Mouse (Mus musculus) E14TG2a.4 (cell line): ENCODE measurements around the gene Tmc8.

Experiments
- H3K27me3 ChIP-seq: 2 replicates; pipeline ENCODE4 v1.6.1; 2014; ENCODE audit warnings: low read length, control low read depth; ENCODE audit not compliant: insufficient read depth
- H3K36me3 ChIP-seq: 2 replicates; pipeline ENCODE4 v1.6.1; 2014; ENCODE audit warnings: low read length, control low read depth; ENCODE audit not compliant: insufficient read depth
- H3K4me1 ChIP-seq: replicated peaks from 2 replicates; pipeline ENCODE4 v1.6.1; 2014; ENCODE audit warnings: low read depth, low read length, control low read depth
- H3K4me3 ChIP-seq: replicated peaks from 2 replicates; pipeline ENCODE4 v1.5.1; 2014; ENCODE audit warnings: mild to moderate bottlenecking, low read length
- H3K9me3 ChIP-seq: 2 replicates; pipeline ENCODE4 v1.6.1; 2014; ENCODE audit warnings: low read length, control low read depth
- CTCF ChIP-seq: conservative IDR thresholded peaks from 2 replicates; pipeline ENCODE4 v1.5.1; 2014; ENCODE audit warnings: low read length
- NANOG ChIP-seq: IDR thresholded peaks from 2 replicates; pipeline ENCODE4 v1.6.1; 2014; ENCODE audit warnings: borderline replicate concordance, low read length, mixed read lengths
- POU5F1 ChIP-seq: IDR thresholded peaks from 2 replicates; pipeline ENCODE4 v1.6.1; 2014; ENCODE audit warnings: low read length, borderline replicate concordance

Gene Tmc8

GRCm38 (mm10) chr11:117796954-117797353, 15.1 kb downstream of the Tmc8 start:
- H3K36me3 ChIP-seq, result no peaks in the 10 kb centered on the region

GRCm38 (mm10) chr11:117797511-117798159, 15.8 kb downstream of the Tmc8 start, which contains the start of gene 6030468B19Rik:
6030468B19Rik (plus strand) TSS chr11:117797660.
- H3K36me3 ChIP-seq, result no peaks in the 10 kb centered on the region
- H3K9me3 ChIP-seq, result no peaks in the 10 kb centered on the region
- TF ChIP-seq NANOG (no peak), POU5F1 (no peak), CTCF (no peak)
- H3K4me3 ChIP-seq, result no peak within 1 kb of the TSS
- peaks cover 43% of the 10 kb centered on the region for H3K4me1 ChIP-seq
- peaks cover 16% of the 10 kb centered on the region; the same call in 1 of the 2 replicates for H3K27me3 ChIP-seq

More at GRCm38 (mm10) chr11:117796954-117797353, 15.1 kb downstream of the Tmc8 start:
- Histone ChIP-seq H3K4me1 (peaks cover 50% of the 10 kb centered on the region), H3K9me3 (no peaks in the 10 kb centered on the region), H3K4me3 (no peak overlapping the region), H3K27me3 (peaks cover 16% of the 10 kb centered on the region; the same call in 1 of the 2 replicates)
- TF ChIP-seq NANOG, result no peak

GRCm38 (mm10) chr11:117798160-117798541, 16.3 kb downstream of the Tmc8 start:
- Histone ChIP-seq H3K4me1 (peaks cover 40% of the 10 kb centered on the region), H3K36me3 (no peaks in the 10 kb centered on the region), H3K9me3 (no peaks in the 10 kb centered on the region), H3K4me3 (no peak overlapping the region), H3K27me3 (peaks cover 16% of the 10 kb centered on the region)
- TF ChIP-seq NANOG (no peak), POU5F1 (no peak), CTCF (no peak)

GRCm38 (mm10) chr11:117799174-117799573, 17.3 kb downstream of the Tmc8 start:
- no peak overlapping the region for H3K4me3 ChIP-seq
- no peak for TF ChIP-seq NANOG
- TF ChIP-seq POU5F1, result no peak
- TF ChIP-seq CTCF, result no peak
- peaks cover 34% of the 10 kb centered on the region for H3K4me1 ChIP-seq
- H3K36me3 ChIP-seq, result no peaks in the 10 kb centered on the region
- H3K9me3 ChIP-seq, result no peaks in the 10 kb centered on the region
- H3K27me3 ChIP-seq, result peaks cover 19% of the 10 kb centered on the region

GRCm38 (mm10) chr11:117800038-117800437, 18.2 kb downstream of the Tmc8 start:
- no peak for TF ChIP-seq NANOG
- no peak for TF ChIP-seq POU5F1
- no peak for TF ChIP-seq CTCF
- no peak overlapping the region for H3K4me3 ChIP-seq
- H3K36me3 ChIP-seq, result no peaks in the 10 kb centered on the region
- H3K4me1 ChIP-seq, result peaks cover 26% of the 10 kb centered on the region
- peaks cover 19% of the 10 kb centered on the region for H3K27me3 ChIP-seq
- no peaks in the 10 kb centered on the region for H3K9me3 ChIP-seq

DNA sequence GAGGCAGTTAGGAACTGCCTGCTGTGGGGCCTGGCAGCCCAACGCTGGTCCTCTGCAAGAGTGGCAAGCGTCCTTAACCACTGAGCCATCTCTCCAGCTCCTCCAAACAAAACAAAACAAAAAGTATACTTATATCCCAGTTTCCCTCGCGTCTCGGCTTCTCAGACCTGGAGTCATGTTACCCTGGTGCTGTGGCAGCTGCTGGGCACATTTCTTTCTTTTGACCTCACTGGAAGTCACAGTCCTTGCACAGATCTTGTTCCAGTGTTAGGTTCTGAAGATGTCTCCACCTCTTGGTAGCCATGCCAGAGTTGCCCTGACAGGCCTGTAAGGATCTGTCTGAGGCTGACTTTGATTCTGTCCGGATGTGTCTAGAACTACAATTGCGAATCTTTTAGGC, 19.8 kb downstream of the Tmc8 start:
- Histone ChIP-seq H3K4me3 (no peak overlapping the region), H3K9me3 (no peaks in the 10 kb centered on the region), H3K36me3 (no peaks in the 10 kb centered on the region), H3K27me3 (peaks cover 13% of the 10 kb centered on the region), H3K4me1 (peaks cover 29% of the 10 kb centered on the region)
- no peak for TF ChIP-seq NANOG
- TF ChIP-seq CTCF, result no peak
- TF ChIP-seq POU5F1, result no peak

DNA sequence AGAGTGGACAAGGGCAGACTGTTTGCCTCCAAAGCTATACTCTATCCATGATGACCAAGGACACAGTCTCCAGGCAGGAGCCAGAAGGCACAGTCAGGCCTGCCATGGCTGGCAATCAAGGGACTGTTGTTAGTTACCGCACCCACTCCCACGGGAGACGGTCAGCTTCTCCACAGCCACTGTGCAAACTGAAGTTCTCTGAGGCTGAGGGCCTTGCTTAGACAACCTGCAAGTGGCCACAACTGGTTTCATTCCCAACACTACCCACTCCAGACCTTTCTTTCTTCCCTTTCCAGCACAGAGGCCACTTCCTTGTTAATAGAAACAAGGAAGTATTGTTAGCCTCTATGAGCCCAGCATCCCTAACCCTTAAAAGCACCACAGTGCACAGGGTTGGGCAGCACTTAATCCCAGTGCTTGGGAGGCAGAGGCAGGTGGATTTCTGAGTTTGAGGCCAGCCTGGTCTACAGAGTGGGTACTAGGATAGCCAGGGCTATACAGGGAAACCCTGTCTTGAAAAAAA, 21.4 kb downstream of the Tmc8 start:
- Histone ChIP-seq H3K4me3 (no peak overlapping the region), H3K36me3 (no peaks in the 10 kb centered on the region), H3K9me3 (no peaks in the 10 kb centered on the region), H3K27me3 (peaks cover 9% of the 10 kb centered on the region), H3K4me1 (peaks cover 15% of the 10 kb centered on the region)
- TF ChIP-seq POU5F1 (no peak), CTCF (no peak)

DNA sequence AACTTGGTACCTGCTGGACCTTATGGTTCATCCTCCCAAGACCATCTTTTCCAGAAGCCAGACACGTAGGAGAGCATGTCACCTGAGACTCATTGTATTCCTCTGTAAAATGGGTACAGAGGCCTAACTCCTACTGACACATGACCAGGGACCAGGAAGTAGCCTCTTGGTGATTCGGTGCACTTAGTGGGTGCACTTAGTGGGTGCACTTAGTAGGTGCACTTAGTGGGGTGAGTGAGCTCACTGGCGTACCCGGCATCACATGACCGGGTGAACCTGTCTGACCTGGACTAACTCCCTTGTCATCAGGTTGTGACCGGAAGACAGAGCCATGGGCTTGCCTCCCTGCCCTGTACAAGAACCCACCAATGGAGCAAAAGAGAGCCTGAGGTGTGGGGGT, 24.9 kb downstream of the Tmc8 start:
- Histone ChIP-seq H3K4me1 (peaks cover 27% of the 10 kb centered on the region), H3K9me3 (no peaks in the 10 kb centered on the region)

More for the DNA sequence above, 24.9 kb downstream of the Tmc8 start:
- H3K36me3 ChIP-seq, result peaks cover 6% of the 10 kb centered on the region
- peaks cover 3% of the 10 kb centered on the region for H3K27me3 ChIP-seq
- no peak overlapping the region for H3K4me3 ChIP-seq
- no peak for TF ChIP-seq NANOG
- no peak for TF ChIP-seq CTCF
- no peak for TF ChIP-seq POU5F1
